Mouse (Mus musculus): ENCODE results near the gene Scrn3. TPM values are rescaled to one million over a fixed set of nuclear protein-coding genes. Genes with fewer than 3 reads are reported as not detected.
A peak's percentile ranks its signal among the peaks of the same experiment; 100 is the strongest.

Scrn3 gene
- 17.9 and 18.7 TPM in 2 replicates for polyA plus RNA-seq (2016; fragmentation: Nextera tagmentation; extraction: Ambion mirVana)

GRCm38 (mm10) chr2:73312152-73313116, at the start of gene Scrn3, which contains the start of gene Cir1:
TSS of gene Scrn3 (plus strand) at chr2:73312601.
TSS of gene Cir1 (minus strand) at chr2:73312701.
- H3K27me3 ChIP-seq: no peaks in the 10 kb centered on the region
- ATAC-seq (ENCODE audit: insufficient number of reproducible peaks, insufficient read depth, low FRiP score, low TSS enrichment, low read depth): peak; percentile 94
- peak within 1 kb of the TSS; percentile 84 for H3K4me2 ChIP-seq
- WGBS: under 1% methylated on average over 64 of the region's 64 CpGs
- peaks cover 25% of the 10 kb centered on the region for H3K36me3 ChIP-seq
- peaks cover 13% of the 10 kb centered on the region for H3K4me1 ChIP-seq (replicated peaks)
- no peaks in the 10 kb centered on the region for H3K9me3 ChIP-seq
- H3K4me3 ChIP-seq (replicated peaks): peak within 1 kb of the TSS; percentile 83
- peak within 1 kb of the TSS; percentile 79 for H3K9ac ChIP-seq (replicated peaks)
- H3K27ac ChIP-seq: peak within 1 kb of the TSS; percentile 84

DNA sequence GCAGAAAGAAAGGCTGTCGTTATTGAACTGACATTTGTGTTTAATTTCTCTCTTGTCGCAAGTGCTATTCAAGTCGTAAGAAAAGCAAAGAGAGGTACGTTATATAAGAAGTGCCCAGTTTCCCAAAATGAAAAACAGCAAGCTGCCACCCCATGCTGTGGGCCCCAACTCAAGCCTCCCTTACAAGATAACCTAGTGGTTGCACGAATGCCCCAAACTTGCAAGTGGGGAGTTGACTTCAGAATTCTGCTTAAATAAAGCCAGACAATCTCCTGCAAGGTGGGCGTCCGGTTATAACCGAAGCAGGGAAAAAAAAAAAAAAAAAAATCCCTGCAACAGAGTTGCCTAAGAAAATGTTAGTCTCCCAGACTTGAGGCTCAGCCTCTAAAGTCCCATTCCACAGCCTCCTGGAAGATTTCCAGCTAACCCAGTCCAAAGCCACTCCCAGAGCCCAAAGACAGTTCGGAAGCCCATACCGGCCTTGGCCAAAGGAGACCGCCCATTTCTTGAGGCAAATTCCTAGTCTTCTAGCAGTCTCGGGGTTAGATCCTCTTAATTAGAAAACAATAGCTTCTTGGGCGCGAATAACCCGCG, 49.1 kb upstream of the Scrn3 start:
- Histone ChIP-seq H3K27ac (no peak overlapping the region), H3K9ac (replicated peaks) (peak overlapping the region; percentile 53)
- no peak for ATAC-seq (ENCODE audit: insufficient number of reproducible peaks, insufficient read depth, low FRiP score, low TSS enrichment, low read depth)

GRCm38 (mm10) chr2:73263794-73264610, 48.4 kb upstream of the Scrn3 start:
- Histone ChIP-seq H3K4me2 (peak overlapping the region; percentile 84), H3K36me3 (no peaks in the 10 kb centered on the region), H3K9me3 (peaks cover 4% of the 10 kb centered on the region; the same call in 1 of the 2 replicates), H3K9ac (replicated peaks) (peak overlapping the region; percentile 53), H3K4me3 (replicated peaks) (peak overlapping the region; percentile 52), H3K4me1 (replicated peaks) (peaks cover 38% of the 10 kb centered on the region), H3K27ac (no peak overlapping the region), H3K27me3 (peaks cover 66% of the 10 kb centered on the region)
- peak; percentile 53 for ATAC-seq (ENCODE audit: insufficient number of reproducible peaks, insufficient read depth, low FRiP score, low TSS enrichment, low read depth)
- 1% methylated on average over 38 of the region's 38 CpGs for WGBS

More for the DNA sequence above, 49.1 kb upstream of the Scrn3 start:
- peaks cover 4% of the 10 kb centered on the region; the same call in 1 of the 2 replicates for H3K9me3 ChIP-seq
- peaks cover 37% of the 10 kb centered on the region for H3K4me1 ChIP-seq (replicated peaks)
- H3K4me3 ChIP-seq (replicated peaks): peak overlapping the region; percentile 52
- peaks cover 59% of the 10 kb centered on the region for H3K27me3 ChIP-seq
- H3K36me3 ChIP-seq: no peaks in the 10 kb centered on the region
- peak overlapping the region; percentile 84 for H3K4me2 ChIP-seq
- 3% methylated on average over 16 of the region's 16 CpGs for WGBS

GRCm38 (mm10) chr2:73264611-73265195, 47.7 kb upstream of the Scrn3 start:
- Histone ChIP-seq H3K36me3 (no peaks in the 10 kb centered on the region), H3K4me3 (replicated peaks) (peak overlapping the region; percentile 52), H3K4me2 (peak overlapping the region; percentile 84), H3K9ac (replicated peaks) (no peak overlapping the region), H3K27me3 (peaks cover 73% of the 10 kb centered on the region), H3K4me1 (replicated peaks) (peaks cover 42% of the 10 kb centered on the region), H3K9me3 (peaks cover 4% of the 10 kb centered on the region; the same call in 1 of the 2 replicates), H3K27ac (no peak overlapping the region)
- WGBS: 7% methylated on average over 11 of the region's 11 CpGs
- no peak for ATAC-seq (ENCODE audit: insufficient number of reproducible peaks, insufficient read depth, low FRiP score, low TSS enrichment, low read depth)

DNA sequence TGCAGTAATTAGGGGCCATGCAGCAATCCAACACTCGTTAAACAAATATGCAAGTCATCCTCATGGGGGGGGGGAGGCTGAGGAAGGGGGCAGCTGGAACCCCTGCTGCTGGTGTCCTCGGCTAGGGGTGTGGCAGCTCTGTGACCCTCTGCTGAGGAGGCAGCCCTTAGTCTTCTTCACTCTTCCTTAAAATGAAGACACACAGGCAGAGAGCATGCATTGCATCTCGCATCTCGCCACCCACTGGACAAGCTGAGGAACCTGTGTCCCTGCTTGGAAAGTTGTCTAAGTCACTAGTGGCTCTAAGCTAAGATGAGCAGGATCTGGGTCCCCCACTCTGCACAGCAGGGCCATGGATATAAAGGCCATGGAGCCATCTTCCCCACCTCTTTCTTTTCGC, 46.4 kb upstream of the Scrn3 start:
- H3K27me3 ChIP-seq: peaks cover 86% of the 10 kb centered on the region
- 3% methylated on average over 5 of the region's 5 CpGs for WGBS

GRCm38 (mm10) chr2:73266623-73267022, 45.8 kb upstream of the Scrn3 start:
- H3K27ac ChIP-seq: no peak overlapping the region
- no peak overlapping the region for H3K4me2 ChIP-seq
- peaks cover 92% of the 10 kb centered on the region for H3K27me3 ChIP-seq
- no peaks in the 10 kb centered on the region for H3K36me3 ChIP-seq
- H3K9ac ChIP-seq (replicated peaks): no peak overlapping the region
- peaks cover 60% of the 10 kb centered on the region for H3K4me1 ChIP-seq (replicated peaks)
- H3K9me3 ChIP-seq: no peaks in the 10 kb centered on the region; the same call in 1 of the 2 replicates
- WGBS: 28% methylated on average over 1 of the region's 1 CpGs
- ATAC-seq (ENCODE audit: insufficient number of reproducible peaks, insufficient read depth, low FRiP score, low TSS enrichment, low read depth): no peak
- H3K4me3 ChIP-seq (replicated peaks): no peak overlapping the region

More for the DNA sequence above, 46.4 kb upstream of the Scrn3 start:
- no peak overlapping the region for H3K4me2 ChIP-seq
- no peak overlapping the region for H3K4me3 ChIP-seq (replicated peaks)
- H3K4me1 ChIP-seq (replicated peaks): peaks cover 54% of the 10 kb centered on the region
- no peaks in the 10 kb centered on the region for H3K36me3 ChIP-seq
- H3K27ac ChIP-seq: no peak overlapping the region
- H3K9ac ChIP-seq (replicated peaks): no peak overlapping the region
- no peak for ATAC-seq (ENCODE audit: insufficient number of reproducible peaks, insufficient read depth, low FRiP score, low TSS enrichment, low read depth)
- peaks cover 2% of the 10 kb centered on the region; the same call in 1 of the 2 replicates for H3K9me3 ChIP-seq

DNA sequence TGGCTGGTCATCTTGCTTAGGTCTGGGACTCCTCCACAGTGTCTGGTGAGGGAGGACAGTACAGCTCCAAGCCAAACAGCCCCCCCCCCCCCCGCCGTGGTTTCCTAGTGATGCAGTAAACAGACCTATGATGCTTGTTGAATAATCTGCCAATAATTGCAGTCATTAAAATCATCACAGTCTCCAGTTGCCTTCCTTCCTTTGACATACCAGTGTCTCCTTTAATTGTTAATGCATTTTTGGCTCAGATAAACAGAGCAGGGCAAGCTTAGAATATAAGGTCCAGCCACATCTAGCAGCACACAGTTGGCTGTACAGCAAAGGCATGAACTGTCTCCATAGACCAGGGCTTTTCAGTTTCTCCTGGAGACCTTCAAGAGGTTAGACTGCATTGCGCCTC, 45.2 kb upstream of the Scrn3 start:
- Histone ChIP-seq H3K4me3 (replicated peaks) (no peak overlapping the region), H3K36me3 (no peaks in the 10 kb centered on the region), H3K4me1 (replicated peaks) (peaks cover 66% of the 10 kb centered on the region), H3K4me2 (no peak overlapping the region), H3K9me3 (no peaks in the 10 kb centered on the region), H3K27me3 (peaks cover 92% of the 10 kb centered on the region), H3K9ac (replicated peaks) (no peak overlapping the region), H3K27ac (no peak overlapping the region)
- ATAC-seq (ENCODE audit: insufficient number of reproducible peaks, insufficient read depth, low FRiP score, low TSS enrichment, low read depth): no peak
- 16% methylated on average over 3 of the region's 3 CpGs for WGBS

GRCm38 (mm10) chr2:73267818-73268217, 44.6 kb upstream of the Scrn3 start:
- H3K9me3 ChIP-seq: no peaks in the 10 kb centered on the region
- H3K4me2 ChIP-seq: no peak overlapping the region
- H3K27me3 ChIP-seq: peaks cover 92% of the 10 kb centered on the region
- ATAC-seq (ENCODE audit: insufficient number of reproducible peaks, insufficient read depth, low FRiP score, low TSS enrichment, low read depth): no peak
- H3K27ac ChIP-seq: no peak overlapping the region
- WGBS: 1% methylated on average over 4 of the region's 4 CpGs
- no peak overlapping the region for H3K9ac ChIP-seq (replicated peaks)
- no peaks in the 10 kb centered on the region for H3K36me3 ChIP-seq
- peaks cover 69% of the 10 kb centered on the region for H3K4me1 ChIP-seq (replicated peaks)
- no peak overlapping the region for H3K4me3 ChIP-seq (replicated peaks)

- Histone ChIP-seq H3K9me3 (no peaks in the 10 kb centered on the region), H3K27ac (no peak overlapping the region), H3K36me3 (no peaks in the 10 kb centered on the region), H3K4me3 (replicated peaks) (no peak overlapping the region), H3K9ac (replicated peaks) (0 out of 2 replicates have a peak overlapping the region, but pooled peaks have one; percentile 0), H3K4me1 (replicated peaks) (peaks cover 69% of the 10 kb centered on the region), H3K4me2 (no peak overlapping the region), H3K27me3 (peaks cover 93% of the 10 kb centered on the region)
- WGBS: 1% methylated on average over 12 of the region's 12 CpGs
- ATAC-seq (ENCODE audit: insufficient number of reproducible peaks, insufficient read depth, low FRiP score, low TSS enrichment, low read depth): no peak
Measured at GRCm38 (mm10) chr2:73268281-73268680, 44.1 kb upstream of the Scrn3 start.

- H3K4me2 ChIP-seq: no peak overlapping the region
- H3K9ac ChIP-seq (replicated peaks): no peak overlapping the region
- H3K27me3 ChIP-seq: peaks cover 94% of the 10 kb centered on the region
- no peaks in the 10 kb centered on the region for H3K9me3 ChIP-seq
- H3K36me3 ChIP-seq: no peaks in the 10 kb centered on the region
- no peak overlapping the region for H3K4me3 ChIP-seq (replicated peaks)
- H3K27ac ChIP-seq: no peak overlapping the region
- ATAC-seq (ENCODE audit: insufficient number of reproducible peaks, insufficient read depth, low FRiP score, low TSS enrichment, low read depth): no peak
- 6% methylated on average over 8 of the region's 8 CpGs for WGBS
- peaks cover 69% of the 10 kb centered on the region for H3K4me1 ChIP-seq (replicated peaks)
Measured at GRCm38 (mm10) chr2:73268836-73269395, 43.5 kb upstream of the Scrn3 start.
